Mouse (Mus musculus): ENCODE measurements around the gene 2810004N23Rik.

GRCm38 (mm10) chr8:124805990-124806389, 56.9 kb downstream of the 2810004N23Rik start:
- TF ChIP-seq CTCF (IDR thresholded peaks at IDR 0.05; ENCODE audit: extremely low read depth, insufficient read depth, low read length) (no peak), POLR2A (IDR thresholded peaks at IDR 0.05; ENCODE audit: extremely low read depth, insufficient read depth, low read length) (no peak)

Measured in cortical plate, adult 2 months (tissue).